Mouse (Mus musculus) cerebellum, adult 9-10 months (tissue): Measurements from ENCODE around the gene Sirt3.
A peak's percentile ranks its signal among the peaks of the same experiment; 100 is the strongest.

Source experiments
- DNase-seq: peaks from one replicate; pipeline ENCODE4 v3.0.0; 2022

Sirt3 gene

DNA sequence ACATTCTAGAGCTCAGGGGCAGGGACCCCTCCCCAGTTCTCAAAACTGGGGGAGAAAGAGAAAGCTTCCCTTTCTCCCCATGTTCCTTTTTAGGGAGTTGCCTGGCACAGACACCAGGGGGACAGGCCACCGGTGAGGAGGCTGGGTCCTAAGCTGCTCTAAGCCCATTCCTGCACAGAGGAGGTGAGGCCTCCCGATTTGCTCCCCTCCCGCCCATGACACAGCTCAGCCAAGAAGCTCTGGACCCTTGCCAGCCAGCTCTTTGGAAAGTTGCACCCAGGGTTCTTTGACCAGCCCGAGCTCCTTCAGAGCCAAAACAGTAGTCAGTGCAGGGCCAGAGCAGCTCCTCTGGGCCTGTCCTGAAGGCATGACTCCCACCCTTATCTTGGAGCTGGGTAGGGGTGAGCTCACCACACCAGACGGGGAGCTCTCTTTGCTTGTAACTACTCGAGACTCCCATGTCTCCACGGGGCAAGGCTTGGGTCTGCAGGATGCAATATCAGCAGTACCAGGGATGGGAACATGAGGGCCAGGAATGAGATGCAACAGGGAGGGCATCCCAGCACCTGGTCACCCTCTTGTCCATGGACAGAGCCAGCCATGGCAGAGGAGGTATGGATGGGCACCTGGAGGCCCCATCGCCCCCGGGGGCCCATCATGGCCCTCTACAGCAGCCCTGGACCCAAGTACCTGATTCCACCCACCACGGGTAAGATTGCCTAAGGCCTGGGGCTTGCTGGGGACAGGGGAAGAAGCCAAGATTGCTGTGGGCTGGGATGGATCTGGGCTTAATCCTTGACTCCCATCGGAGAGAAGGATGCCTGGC, 34.1 kb downstream of the Sirt3 start, which contains the start of gene Odf3:
TSS of gene Odf3 (plus strand) at position 51 of the 826 bp plus-strand sequence.
- no peak for DNase-seq

DNA sequence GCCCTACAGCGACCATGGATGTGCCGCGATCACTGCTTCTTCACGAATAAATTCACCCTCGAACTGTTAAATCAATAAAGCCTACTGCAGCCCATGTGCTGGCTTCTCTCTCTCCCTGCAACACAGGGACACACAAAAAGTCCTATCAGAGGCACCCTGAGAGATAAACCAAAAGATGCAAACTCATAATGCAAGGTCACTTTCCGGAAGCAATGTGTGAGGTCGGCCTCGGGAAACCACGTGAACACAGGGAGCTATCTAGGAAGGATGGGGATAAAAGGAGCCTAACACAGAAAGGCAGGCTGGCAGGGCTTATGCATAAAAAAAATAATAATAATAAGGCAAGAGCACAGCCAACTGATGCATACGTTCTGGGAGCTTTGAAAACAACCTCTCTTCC, 35.4 kb downstream of the Sirt3 start:
- no peak for DNase-seq

DNA sequence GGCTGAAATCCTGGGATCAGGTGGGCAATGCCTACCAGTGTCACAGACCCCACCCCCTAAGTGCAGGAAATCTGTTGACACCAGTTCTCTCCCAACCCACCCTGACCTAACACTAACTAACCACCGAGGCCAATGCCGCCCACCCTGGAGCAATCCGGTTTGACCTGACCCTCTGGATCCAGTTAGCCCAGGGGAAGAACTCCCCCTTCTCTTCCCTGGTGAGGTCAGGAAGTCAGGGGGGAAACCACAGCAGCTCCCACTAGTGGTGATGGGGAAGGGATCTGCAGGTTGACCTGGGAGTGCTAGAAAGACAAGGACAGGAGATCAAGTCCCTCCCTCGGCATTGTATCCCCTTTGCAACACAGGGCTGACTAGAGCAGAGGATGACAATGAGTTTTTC, 36.4 kb downstream of the Sirt3 start:
- no peak for DNase-seq

DNA sequence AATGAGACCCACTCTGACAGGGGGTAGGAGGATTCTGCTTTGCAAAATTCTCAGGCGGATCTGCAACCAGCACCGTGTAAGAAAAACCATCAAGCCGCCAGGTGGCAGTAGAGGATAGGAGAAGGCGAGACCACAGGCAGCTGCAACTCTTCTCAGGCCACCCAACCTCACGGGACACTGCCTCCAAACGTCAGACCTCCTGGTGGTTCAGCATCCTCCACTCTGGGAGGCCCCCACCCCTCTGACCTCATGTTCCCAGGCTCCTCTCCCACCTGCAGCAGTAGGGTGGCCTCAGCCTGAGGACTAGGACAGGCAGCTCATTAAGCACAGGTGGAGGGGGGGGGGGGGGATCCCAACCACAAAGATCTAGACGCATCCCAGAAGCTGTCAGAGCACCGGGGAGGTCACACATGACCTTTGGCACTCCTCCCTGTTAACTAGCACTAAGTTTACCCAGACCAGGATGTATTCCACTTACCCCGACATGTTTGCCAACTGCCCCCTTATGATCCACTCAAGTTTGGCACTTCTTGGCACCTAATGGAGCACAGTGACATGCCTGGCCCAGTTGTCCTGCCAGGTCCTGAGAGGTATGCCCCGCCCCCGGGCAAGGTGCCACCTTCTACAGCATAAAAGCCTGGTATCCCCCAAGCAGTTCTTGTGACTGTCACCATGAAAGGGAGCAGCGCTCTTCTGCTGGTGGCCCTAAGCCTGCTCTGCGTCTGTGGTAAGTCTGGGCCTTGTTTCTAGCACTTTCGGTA, 37.0 kb downstream of the Sirt3 start, which contains the start of gene Scgb1c1:
TSS of gene Scgb1c1 (plus strand) at position 643 of the 761 bp plus-strand sequence.
- DNase-seq: peak; percentile 88

DNA sequence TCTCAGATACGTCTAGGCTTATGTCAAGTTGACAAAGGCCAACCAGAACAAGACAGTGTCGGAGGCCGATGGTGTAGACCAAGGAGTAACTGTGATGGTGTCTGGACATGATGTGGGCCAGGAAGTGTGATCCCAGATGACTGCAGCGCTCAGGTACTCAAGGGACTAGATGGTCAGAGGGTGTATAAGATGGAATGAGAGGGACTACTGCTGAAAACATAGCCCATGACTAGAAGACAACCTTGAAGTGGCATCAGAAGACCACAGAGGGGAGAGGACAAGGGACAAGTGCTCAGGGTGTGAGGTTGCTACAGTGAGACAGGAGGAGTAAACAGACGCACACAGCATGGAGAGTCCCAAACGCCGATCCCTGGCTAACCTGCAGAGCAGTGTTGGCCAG, 38.3 kb downstream of the Sirt3 start:
- DNase-seq: no peak

DNA sequence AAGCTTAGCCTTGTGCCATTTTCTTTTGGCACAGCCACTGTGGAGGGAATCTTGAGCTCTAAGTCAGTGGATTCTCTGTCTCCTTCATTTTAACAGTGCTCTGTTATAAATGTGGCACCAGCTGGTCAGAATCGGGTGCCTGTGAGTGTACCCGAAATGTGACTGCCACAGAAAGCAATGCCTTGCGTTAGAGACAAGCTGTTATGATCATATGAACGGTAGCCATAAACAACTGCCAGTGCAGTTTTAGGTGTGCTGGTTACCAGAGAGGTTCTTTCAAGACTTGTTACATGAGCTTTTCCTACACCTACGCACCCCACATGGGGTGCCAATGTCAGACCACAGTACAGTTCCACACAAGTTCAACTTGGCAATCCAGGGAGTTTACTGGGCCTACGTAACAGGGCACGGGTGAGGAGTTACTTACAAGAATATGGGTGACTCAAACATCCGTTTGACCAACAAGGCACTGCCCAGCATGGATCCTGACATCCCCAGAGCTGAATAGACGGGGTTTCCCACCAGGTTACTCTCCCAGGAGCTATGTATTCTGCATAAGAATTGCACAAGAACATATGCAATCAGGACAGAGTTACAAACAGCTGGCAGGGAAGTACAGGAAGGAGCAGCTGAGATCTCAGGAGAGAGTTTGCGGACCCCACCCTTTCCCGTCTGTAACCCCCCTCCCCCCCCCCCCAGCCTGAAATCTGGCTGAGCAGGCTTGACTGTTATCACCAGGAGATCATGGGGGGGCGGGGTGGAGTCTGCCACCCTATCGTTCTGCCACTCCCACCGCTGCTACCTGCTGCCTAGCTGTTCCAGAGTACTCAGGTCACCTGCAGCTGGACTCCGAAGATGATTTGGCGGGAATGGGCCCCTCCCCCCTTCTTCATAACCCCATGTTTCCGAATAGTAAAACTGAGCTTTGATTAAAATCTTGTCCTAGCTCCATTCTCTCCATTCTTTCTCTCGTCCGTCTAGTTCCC, 41.1 kb downstream of the Sirt3 start:
- no peak for DNase-seq

DNA sequence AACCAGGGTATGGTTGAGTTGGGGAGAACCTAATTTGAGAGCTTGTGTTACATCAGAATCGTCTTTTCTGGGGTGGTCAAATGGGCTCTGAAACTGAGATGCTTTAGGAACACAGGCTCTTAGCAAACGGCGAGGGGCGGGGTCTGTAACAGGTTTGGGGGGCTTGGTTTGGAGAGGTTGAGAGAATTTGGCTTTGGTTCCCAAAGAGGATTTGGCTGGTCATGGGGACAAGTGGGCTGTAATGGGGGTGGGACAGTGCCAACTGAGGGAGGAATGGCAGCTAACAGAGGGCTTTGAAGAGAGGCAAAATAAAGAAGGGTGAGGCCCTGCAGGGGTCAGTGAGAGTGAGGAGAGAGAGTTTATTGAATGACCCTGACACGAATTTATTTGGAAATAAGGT, 42.6 kb downstream of the Sirt3 start:
- DNase-seq: no peak

DNA sequence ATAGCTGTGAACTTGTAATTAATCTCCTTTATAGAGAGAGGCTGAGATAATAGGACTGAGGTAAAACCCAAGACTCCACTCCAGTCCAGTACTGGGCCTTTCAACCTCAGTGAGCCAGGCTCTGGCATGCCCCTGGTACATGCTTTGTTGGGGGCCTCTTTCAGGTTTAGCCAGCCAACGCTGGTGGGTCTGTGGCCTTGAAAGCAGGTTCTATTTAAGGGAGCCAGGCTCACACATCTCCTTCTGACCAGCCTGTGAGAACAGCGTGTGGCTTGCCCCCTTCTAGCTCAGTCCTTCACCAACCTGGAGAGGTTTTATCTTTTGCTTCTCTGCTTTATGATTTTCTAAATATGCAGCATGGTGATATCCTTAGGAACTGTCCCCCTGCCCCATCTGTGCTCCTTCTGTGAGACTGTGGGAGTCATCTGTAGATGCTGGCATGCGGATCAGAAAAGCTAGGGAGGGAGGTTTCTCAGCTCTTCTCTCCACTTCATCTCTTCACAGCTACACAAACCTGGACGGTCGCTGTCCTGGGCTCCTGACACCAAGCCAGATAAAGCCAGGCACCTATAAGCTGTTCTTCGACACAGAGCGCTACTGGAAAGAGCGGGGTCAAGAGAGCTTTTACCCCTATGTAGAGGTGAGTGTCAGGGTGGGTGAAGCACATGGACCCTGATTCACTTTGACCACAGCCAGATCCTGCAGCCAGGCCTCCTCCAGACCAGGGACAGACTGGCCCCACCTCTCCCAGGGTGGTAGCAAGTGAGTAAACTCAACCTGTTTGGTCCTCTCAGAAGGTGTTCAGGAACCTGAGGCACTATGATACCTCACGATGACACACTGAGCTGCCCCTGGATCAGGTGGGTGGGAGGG, 45.6 kb downstream of the Sirt3 start:
- no peak for DNase-seq

DNA sequence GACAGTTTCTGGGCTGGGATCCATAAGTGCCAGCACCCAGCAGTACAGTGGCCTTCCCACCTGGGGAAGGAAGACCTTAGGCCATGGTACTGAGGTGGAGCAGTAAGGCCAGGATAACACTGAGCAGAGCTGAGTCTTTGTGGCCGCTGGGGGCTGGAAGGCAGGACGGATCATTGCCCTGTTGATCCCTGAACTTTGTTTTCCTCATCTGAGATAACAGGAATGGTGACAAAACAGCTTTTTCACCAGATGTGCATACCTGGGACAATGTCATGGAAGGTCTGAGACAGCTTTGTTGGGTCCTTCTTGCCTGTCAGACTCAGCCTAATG, 46.4 kb downstream of the Sirt3 start:
- no peak for DNase-seq

DNA sequence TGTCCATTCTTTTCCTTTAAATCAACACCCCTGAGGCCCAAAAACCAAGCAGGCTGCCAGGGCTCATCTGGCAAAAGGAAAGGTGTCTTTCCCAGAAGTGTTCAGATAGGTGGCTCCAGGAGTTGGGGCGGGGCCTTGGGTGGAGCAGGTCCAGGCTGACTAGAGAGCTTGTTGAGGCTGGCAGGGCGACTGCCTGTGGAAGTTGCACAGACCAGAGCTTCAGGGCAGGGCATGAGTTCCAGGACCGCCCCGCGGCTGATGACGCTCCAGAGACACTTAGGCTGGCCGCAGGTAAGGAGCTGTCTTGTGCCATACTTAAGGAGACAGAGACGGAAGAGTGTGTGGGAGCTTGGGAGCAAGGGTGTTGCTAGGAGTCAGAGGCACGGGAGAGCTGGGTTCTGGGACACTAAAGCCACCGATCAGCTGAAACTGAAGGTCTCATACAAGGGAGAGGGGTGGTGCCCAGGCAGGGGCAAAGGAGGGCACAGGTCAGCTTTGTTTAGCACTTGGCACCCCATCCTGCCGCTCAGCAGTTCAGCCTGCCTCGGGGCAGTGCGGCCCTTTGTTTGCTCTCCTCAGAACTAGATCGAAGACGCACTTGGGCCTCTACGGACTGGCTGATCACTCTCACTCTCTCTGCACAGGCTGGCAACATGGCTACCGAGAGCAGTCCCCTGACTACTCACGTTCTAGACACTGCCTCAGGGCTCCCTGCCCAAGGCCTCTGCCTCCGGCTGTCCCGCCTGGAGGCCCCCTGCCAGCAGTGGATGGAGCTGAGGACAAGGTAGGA, 46.9 kb downstream of the Sirt3 start, which contains the start of gene Urah:
TSS of gene Urah (plus strand) at position 51 of the 790 bp plus-strand sequence.
- DNase-seq: no peak

DNA sequence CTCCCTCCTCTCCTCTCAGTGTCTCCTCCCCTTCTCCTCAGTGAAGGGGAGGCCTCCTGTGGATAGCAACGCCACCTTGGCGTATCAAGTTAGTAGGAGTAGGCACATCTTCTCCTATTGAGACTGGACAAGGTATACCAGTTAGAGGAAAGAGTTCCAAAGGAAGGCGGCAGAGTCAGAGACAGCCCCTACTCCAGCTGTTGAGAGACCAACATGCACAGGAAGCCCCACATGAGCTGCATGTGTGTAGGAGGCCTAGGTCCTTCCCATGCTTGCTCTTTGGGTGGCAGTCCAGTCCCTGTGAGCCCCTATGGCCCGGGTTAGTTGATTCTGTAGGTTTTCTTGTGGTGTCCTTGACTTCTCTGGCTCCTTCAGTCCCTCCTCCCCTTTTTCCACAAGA, 48.8 kb downstream of the Sirt3 start:
- DNase-seq: no peak

DNA sequence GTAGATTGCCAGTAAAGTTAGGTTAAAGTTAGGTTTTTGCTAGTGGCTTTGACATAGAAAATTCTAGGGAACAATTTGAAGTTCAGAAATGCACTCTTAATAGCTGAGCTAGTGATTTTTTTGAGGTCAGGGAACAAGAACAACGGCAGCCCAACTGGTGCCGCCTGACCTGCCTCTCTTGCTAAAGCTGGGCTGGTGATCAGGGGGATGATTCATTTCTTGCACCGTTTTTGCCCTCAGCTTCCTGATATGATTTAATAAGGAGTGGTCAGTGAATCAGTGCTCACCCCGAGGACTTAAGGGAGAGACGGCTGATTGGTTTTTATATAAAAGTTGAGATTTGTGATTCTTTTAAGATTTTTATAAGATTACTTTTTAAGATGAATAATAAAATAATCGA, 50.7 kb downstream of the Sirt3 start:
- DNase-seq: no peak

DNA sequence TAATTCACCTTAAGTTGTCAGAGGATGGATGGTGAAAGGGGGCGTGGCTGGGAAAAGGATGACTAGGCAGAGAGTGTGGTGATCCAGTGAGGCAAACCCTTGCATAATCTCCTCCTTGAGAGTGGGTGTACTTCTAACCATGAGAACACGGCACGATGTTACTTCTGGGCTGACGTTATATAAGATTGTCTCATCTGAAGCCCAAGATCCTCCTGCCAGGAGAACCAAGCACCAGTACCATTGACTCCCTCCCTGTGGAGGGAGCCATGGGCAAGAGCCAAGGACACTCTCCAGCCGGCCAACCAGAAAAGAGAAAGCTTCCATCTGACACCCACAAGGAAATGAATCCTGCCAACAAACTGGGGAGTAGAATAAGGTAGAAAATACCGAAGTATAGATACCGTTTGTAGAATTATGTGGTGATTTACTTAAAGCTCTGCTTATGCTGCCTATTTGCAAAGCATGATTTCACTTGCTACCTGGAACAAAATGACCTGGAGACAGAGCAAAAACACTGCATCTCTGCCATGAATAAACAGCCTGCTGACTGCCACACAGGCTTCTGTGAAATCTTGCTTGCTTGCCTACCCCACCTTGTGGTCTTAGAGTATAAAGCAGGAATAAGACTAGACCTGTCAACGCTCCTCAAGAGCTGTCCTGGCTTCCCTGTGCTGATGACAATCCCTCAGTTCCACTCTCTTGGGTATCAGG, 53.8 kb downstream of the Sirt3 start:
- peak; percentile 89 for DNase-seq

DNA sequence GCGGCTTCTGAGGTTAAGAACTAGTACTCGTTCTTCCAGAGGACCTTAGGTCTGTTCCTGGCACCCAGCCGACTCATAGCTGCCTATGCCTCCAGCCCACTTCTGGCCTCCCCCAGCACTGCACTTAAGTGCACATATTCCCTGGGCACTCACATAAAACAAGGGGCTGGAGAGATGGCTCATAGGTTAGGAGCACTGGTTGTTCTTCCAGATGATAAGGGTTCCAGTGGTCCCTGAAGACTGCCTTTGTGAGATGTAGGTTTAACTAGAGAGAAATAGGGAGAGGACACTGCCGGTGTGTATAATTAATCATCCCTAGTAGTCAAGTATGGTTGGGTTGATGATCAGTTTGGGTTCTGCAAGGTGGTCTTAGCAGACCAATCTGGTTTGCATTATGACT, 59.4 kb downstream of the Sirt3 start:
- no peak for DNase-seq

DNA sequence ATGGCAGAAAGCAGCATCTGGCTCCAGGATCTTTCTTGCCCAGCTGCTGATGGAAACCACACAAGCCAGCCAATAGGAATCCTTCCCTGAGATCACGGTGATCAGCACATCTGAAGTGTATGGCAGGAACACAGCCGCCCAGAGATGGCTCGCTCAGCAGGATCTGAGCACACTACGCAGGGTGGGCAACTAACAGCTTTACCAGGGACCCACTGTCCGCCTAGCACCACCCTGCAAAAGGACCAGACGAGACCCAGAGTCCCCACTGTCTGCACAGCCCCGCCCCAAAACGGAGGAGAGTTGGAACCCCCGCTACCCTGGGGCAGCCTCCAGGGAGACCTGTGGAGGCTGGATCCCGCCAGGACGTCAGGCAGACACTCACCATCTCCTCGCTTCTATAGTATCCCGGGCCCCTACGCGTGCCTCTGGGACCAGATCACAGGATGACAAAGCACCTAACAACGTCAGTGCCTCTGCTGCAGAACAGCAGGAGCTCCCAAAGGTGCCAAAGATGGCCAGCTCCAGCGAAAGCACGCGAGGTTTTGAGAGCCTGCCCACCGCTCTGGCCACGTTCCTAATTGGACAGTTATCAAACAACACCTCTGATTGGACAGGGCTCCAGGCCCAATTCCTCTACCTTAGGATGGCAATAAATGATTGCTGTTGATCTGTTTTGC, 60.3 kb downstream of the Sirt3 start, which contains the start of gene Zfp941:
TSS of gene Zfp941 (minus strand) at position 526 of the 677 bp plus-strand sequence.
- peak; percentile 90 for DNase-seq

DNA sequence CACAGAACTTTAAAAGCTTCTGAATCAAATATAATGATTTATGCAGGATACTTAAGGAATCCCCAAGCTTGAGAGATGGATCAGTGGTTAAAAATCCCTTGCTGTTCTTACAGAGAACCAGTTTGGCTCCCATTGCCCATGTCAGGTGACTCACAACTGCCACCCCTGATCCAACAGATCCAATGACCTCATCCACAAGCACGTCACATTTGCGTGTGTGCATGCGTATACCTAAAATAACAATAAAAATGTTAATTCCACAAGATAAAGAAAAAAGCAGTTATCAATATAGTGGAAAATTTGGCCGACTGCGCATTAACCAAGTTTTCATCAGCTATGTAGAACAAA, 60.8 kb downstream of the Sirt3 start:
- peak; percentile 65 for DNase-seq

DNA sequence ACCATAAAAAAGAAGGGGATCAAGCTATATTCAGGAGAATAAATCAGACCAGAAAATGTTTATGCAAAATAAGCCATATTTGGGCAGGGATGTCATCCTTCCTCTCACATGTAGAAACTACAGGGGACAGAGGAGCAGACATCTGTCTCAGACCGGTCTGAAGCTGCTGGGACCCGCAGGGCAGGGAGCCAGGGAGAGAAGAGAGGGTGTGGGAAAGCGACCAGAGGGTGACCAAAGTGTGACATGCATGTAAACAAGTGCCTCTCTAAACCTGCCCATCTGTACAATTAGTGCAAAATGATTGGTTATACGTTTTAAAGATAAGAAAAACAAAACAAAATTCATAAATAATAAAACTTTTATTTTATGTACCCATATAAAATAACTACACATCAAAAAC, 61.9 kb downstream of the Sirt3 start:
- no peak for DNase-seq
